Mouse (Mus musculus): ENCODE measurements around the gene Zfp987. TPM values are rescaled to one million over a fixed set of nuclear protein-coding genes. Genes with fewer than 3 reads are reported as not detected.
"Not testable (repeated sequence)": the region's sequence is repeated elsewhere in the genome, so short reads cannot be mapped to it uniquely, and the experiment has no call there.

Gene Zfp987
- not detected for total RNA-seq (2021)
- long read RNA-seq: 0 reads

GRCm38 (mm10) chr4:146096998-146097397 is at the start of gene Zfp987:
Gene Zfp987, plus strand, starts transcription at chr4:146097298.
- DNase-seq (ENCODE audit: low spot score in 2 of 2): not testable (repeated sequence)

- not testable (repeated sequence) for DNase-seq (ENCODE audit: low spot score in 2 of 2)
These were observed 44.6 kb upstream of the Zfp987 start for GRCm38 (mm10) chr4:146052536-146052935.

GRCm38 (mm10) chr4:146053445-146053844 is 43.7 kb upstream of the Zfp987 start:
- not testable (repeated sequence) for DNase-seq (ENCODE audit: low spot score in 2 of 2)

DNA sequence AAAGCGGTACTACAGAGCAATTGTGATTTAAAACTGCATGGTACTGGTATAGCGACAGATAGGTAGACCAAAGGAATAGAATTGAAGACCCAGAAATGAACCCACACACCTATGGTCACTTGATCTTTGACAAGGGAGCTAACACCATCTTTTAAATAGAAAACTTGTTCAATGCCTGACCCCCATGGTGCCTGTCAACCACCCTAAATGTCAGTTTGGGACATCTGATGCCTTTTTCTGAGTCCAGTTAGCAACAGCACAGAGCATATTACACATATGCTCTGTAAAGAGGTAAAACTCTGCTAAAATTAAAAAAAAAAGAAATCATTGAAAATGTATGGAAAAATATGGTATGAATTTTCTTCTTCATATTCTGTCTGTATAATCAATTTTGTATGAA is 41.8 kb upstream of the Zfp987 start:
- no peak for DNase-seq (ENCODE audit: low spot score in 2 of 2)

DNA sequence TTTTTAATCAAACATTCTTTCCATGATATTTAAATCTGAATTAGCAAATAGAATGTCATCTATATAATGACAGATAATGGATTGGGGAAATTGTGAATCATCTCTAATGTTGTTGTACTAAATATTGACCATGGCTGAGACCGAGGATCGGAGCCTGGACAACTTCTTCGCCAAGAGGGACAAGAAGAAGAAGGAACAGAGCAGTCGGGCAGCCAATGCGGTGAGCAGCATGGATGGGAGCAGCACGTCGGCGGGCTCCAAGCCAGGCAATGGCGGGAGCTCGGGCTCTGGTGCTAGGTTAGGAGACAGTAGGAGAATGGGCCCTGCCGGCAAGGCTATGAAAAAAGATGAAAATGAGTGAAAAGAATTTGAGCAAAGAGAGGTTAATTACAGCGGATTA is 38.5 kb upstream of the Zfp987 start:
- not testable (repeated sequence) for DNase-seq (ENCODE audit: low spot score in 2 of 2)

DNA sequence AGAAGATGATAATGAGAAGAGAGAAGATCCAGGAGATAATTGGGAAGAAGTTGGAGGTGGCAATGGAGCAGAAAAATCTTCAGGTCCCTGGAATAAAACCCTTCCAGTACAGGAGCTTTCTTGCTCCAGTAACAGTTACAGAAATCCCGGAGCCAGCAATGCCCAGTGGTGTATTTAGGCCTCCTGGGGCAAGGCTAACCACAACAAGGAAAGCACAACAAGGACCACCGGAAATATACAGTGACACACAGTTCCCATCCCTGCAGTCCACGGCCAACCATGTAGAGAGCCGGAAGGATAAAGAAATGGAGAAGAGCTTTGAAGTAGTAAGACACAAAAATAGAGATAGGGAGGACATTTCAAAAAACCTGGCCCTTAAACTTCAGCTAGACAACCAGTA is 38.0 kb upstream of the Zfp987 start:
- not testable (repeated sequence) for DNase-seq (ENCODE audit: low spot score in 2 of 2)

DNA sequence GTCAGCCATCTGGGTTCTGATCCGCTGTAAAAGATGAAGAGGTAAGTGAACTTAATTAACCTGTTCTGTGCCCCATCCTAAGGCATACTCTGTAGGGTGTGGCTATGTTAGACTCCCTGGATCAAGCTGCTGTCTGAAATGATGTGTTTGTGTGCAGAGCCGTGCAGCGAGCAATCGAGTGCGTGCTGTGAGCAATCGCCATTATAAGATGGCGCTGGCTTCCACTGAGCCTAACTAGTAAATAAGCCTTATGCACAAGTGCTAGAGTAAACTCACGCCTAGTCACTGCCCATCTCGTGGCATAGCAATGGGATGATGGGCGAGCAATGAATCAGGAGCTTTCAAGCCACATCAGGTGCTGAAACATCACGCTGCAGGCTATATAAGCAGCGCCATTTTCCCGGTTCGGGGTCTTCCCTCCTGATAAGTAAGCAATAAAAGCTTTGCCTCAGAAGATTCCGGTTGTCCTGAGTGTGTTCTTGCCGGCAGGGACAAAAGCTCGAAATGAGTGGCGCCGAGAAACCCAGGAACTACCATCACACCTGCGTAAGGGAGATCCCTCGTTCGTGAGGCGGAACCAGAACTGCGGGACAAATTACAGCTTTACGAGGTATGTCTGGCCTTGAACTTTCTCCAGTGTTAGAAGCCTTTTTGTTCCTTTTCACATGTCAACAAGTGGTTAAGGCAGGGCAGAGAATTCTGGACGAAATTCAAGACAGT is 37.0 kb upstream of the Zfp987 start:
- DNase-seq (ENCODE audit: low spot score in 2 of 2): not testable (repeated sequence)

DNA sequence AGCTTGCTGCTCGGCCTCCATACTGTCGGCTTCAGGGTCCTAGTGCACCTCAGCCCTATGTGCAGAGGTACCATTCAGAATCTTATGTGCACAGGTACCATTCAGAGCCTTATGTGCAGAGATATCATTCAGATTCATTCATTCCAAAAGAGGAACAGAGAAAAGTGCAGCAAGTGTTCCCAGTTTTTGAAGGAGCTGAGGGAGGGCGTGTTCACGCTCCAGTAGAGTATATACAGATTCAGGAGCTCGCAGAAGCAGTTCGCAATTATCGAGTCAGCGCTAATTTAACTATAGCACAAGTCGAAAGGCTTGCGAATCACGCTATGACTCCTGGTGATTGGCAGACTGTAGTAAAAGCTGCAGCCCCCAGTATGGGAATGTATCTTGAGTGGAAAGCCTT is 36.0 kb upstream of the Zfp987 start:
- DNase-seq (ENCODE audit: low spot score in 2 of 2): not testable (repeated sequence)

DNA sequence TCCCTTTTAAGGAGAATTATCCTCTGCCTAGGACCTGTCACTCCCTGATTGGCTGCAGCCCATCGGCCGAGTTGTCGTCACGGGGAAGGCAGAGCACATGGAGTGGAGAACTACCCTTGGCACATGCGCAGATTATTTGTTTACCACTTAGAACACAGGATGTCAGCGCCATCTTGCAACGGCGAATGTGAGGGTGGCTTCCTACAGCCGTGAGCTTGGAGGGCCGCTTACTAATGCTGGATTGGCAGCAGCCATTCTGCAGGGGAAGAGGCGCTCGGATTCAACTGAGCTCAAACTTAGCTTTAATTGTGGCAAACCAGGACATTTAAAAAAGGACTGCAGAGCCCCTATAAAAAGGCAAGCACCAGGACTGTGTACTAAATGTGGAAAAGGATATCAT is 35.1 kb upstream of the Zfp987 start:
- DNase-seq (ENCODE audit: low spot score in 2 of 2): not testable (repeated sequence)

- not testable (repeated sequence) for DNase-seq (ENCODE audit: low spot score in 2 of 2)
These were observed 34.1 kb upstream of the Zfp987 start for GRCm38 (mm10) chr4:146063001-146063400.

DNA sequence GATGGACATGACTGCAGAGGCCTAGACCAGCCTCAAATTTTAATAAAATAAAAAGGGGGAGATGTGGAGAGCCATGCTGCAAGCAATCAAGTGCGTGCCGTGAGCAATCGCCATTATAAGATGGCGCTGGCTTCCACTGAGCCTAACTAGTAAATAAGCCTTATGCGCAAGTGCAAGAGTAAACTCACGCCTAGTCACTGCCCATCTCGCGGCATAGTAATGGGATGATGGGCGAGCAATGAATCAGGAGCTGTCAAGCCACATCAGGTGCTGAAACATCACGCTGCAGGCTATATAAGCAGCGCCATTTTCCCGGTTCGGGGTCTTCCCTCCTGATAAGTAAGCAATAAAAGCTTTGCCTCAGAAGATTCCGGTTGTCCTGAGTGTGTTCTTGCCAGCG is 33.5 kb upstream of the Zfp987 start:
- DNase-seq (ENCODE audit: low spot score in 2 of 2): not testable (repeated sequence)

DNA sequence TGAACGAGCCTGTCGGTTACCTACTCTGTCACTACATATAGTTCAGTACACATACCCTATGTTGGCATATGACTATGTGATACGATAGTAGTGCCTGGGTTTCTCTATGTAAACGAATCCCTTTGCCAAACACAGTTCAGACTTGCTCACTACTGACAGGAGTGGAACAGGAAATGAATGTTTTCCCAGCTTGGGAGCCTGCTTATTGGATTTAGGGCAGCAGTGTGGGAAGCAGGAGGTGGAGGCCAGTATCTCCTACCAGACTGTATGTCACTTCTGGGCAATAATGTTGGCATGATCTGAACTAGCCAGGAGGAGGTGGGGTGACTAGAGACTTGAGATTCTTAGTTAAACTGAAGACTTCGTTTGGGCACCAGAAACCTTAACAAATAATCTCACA is 32.3 kb upstream of the Zfp987 start:
- not testable (repeated sequence) for DNase-seq (ENCODE audit: low spot score in 2 of 2)

GRCm38 (mm10) chr4:146066932-146067580 is 30.0 kb upstream of the Zfp987 start:
- DNase-seq (ENCODE audit: low spot score in 2 of 2): not testable (repeated sequence)

DNA sequence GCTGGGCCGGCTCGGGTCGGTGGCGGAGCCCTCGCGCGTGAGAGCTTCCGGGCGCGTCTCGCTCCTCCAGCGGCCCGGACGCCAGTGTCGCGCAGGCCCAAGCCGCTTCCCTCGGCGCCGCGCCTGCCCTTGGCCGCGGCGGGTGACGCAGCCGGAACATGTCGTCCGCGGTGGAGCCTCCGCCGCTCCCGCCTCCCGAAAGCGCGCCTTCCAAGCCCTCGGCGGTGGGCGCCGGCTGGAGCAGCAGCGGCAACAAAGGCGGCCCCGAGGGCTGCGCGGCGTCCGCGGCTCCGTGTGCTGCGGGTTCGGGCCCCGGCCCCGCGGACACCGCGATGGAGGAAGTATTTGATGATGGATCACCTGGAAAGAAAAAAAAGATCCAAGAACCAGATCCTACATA is 29.5 kb upstream of the Zfp987 start:
- not testable (repeated sequence) for DNase-seq (ENCODE audit: low spot score in 2 of 2)

- DNase-seq (ENCODE audit: low spot score in 2 of 2): not testable (repeated sequence)
These were observed 23.8 kb upstream of the Zfp987 start for GRCm38 (mm10) chr4:146073264-146073663.

- DNase-seq (ENCODE audit: low spot score in 2 of 2): not testable (repeated sequence)
These were observed 4.3 kb downstream of the Zfp987 start for GRCm38 (mm10) chr4:146101448-146101847.

- DNase-seq (ENCODE audit: low spot score in 2 of 2): not testable (repeated sequence)
These were observed 59.4 kb downstream of the Zfp987 start, which contains the start of gene Zfp600 for GRCm38 (mm10) chr4:146156524-146156923. Gene Zfp600, plus strand, starts transcription at chr4:146156824.

DNA sequence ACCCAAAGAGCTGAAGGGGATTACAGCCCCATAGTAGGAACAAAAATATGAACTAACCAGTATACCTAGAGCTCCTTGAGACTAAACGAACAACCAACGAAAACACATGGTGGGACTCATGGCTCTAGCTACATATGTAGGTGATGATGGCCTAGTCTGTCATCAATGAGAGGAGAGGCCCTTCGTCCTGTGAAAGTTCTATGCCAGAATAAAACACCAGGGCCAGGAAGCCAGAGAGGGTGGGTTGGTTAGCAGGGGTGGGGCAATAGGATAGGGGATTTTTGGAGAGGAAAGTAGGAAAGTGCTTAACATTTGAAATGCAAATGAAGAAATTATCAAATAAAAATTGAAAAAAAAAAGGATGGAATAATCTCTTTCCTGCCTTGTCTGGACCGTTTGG is 65.8 kb downstream of the Zfp987 start:
- DNase-seq (ENCODE audit: low spot score in 2 of 2): not testable (repeated sequence)

DNA sequence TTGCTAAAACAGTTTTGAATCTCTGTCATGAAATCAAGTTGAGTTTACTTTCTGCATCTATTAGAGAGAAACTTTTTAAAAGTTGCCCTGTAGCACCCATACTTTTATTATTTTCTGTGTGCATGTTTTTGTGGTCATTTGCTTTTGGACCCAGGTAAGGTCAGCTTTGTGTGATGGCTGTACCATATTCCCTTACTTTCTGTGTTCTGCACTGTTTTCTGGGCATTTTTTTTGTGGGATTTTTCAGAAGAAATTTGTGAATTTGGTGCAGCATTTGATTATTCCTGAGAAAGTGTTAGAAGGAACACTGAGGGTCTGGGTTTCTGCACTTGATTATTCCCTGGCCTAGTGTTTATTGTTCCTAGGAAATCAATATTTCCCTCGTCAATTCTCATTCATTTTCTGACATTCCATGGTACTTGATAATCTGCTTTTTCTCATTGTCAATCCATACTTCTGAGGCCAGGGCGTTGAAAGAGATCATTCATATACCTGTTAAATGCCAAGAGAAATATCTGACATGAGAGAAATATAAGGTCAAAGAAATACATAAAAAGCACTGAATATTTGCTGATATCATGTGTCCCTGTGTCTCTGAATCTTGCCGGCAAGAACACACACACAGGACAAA is 70.2 kb downstream of the Zfp987 start:
- DNase-seq (ENCODE audit: low spot score in 2 of 2): not testable (repeated sequence)

DNA sequence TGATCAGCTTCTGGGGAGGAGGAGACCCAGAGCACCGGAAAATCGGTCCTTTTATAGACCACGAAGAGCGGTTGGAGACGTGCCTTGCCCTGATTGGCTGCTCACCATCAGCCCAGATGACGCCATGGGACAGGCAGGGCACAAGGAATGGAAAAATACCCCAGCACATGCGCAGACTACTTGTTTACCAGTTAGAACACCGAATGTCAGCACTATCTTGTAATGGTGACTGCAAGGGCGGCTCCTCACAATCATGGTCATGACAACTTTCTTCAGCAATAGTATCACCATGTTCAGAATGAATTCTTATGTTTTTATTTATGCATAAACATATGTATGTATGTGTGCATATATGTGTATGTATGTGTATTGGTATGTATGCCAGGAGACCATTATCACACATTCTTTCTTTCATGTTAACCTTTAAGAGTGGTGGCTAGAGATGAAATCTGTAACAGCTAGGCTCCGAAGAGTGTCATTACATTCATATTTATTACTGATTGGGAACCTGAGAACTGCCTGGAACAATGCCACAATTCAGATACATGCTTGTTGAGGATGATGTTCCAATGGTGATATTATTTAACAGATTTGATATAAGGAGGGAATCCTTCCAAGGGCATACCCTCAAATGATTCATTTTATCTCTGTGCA is 70.9 kb downstream of the Zfp987 start:
- not testable (repeated sequence) for DNase-seq (ENCODE audit: low spot score in 2 of 2)

DNA sequence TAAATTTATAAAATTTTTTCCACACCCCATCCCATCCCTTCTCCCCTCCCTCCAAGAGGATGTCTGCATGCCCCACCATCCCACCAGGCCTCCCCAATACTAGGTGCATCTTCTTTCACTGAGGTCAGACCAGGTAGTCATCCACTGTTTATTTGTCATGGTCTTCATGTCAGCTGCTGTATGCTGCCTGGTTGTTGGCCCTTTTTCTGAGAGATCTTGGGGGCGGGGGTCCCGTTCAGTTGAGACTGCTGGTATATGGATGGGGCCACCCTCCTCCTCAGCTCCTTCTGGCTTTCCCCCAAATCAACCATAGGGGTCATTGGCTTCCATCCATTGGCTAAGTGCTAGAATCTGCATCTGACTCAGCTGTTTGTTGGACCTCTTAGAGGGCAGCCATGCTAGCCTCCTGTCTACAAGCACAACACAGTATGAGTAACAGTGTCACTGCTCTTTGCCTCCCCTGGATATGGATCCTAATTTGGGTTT is 71.7 kb downstream of the Zfp987 start:
- not testable (repeated sequence) for DNase-seq (ENCODE audit: low spot score in 2 of 2)
